ENCODE assay signal across 11 mouse cellular contexts in the genomic region with DNA sequence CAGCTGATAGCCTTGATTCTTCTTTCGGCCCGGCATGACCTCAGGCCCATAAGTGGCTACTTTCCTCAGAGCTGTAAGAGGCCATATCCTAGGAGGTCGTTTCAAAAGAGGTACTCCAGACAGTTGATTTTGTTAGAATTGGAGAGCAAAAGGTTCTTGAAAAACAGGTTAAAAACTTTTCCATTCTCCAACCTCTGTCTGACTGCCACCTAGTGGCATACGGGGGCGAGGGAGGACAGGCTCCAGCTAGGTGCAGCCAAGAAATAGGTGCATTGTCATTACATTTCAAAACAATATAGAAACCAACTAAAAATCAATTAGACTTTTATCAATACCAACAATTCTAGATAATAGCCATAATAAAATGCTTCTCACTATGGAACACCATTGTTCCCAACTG.
DNase-seq lines count a peak whose midpoint lies in the region; ATAC-seq lines count a peak whose summit lies in the region.
"Had no signal": no experiment of that assay in that cellular context is flagged by ENCODE, and none has a peak within 500 bp of the region (broad histone marks: within the 10 kb centered on the region; RNA-seq: fewer than 3 reads in every experiment).

No protein-coding gene starts in this region.

- DNase-seq in adrenal gland, postnatal 25 days, result peak; percentile 7
- DNase-seq in adrenal gland, adult 8-10 months, result no peak
- peak; percentile 7 for DNase-seq in kidney, adult 9 months
- DNase-seq in 416B (ENCODE audit: low read depth), result peak; percentile 1
- DNase-seq in kidney, postnatal 10 days, result peak; percentile 18
- no peak for DNase-seq in thymus, postnatal 14 days
- DNase-seq in MN1 (ENCODE audit: low spot score), result no peak

- WGBS in kidney, embryonic 15.5 days, result 48% methylated on average over 5 of the region's 5 CpGs

- no peaks in the 10 kb centered on the region for H3K36me3 ChIP-seq in kidney, embryonic 15.5 days
- H3K36me3 ChIP-seq: hindbrain, embryonic 15.5 days; neural tube, embryonic 12.5 days had no signal

- H3K9me3 ChIP-seq in kidney, embryonic 15.5 days (replicated peaks), result no peaks in the 10 kb centered on the region
- H3K9me3 ChIP-seq: hindbrain, embryonic 15.5 days; neural tube, embryonic 12.5 days had no signal

- H3K4me3 ChIP-seq in kidney, embryonic 15.5 days (replicated peaks), result no peak overlapping the region
- H3K4me3 ChIP-seq: hindbrain, embryonic 15.5 days; neural tube, embryonic 12.5 days had no signal

- ATAC-seq in kidney, embryonic 15.5 days (replicated peaks; ENCODE audit: low FRiP score), result no peak
- ATAC-seq: forebrain, embryonic 16.5 days had no signal

- no peak overlapping the region for H3K27ac ChIP-seq in kidney, embryonic 15.5 days
- H3K27ac ChIP-seq: hindbrain, embryonic 15.5 days; neural tube, embryonic 12.5 days had no signal

- no peak overlapping the region for H3K9ac ChIP-seq in kidney, embryonic 15.5 days
- H3K9ac ChIP-seq: hindbrain, embryonic 15.5 days; neural tube, embryonic 12.5 days had no signal

- no peak overlapping the region for H3K4me2 ChIP-seq in kidney, embryonic 15.5 days
- H3K4me2 ChIP-seq: hindbrain, embryonic 15.5 days; neural tube, embryonic 12.5 days had no signal

- H3K4me1 ChIP-seq in kidney, embryonic 15.5 days, result no peaks in the 10 kb centered on the region
- H3K4me1 ChIP-seq: hindbrain, embryonic 15.5 days; neural tube, embryonic 12.5 days had no signal

- peaks cover 7% of the 10 kb centered on the region; the same call in 1 of the 2 replicates for H3K27me3 ChIP-seq in kidney, embryonic 15.5 days
- H3K27me3 ChIP-seq: hindbrain, embryonic 15.5 days; neural tube, embryonic 12.5 days had no signal

Comparison
In these comparisons a context has a peak if more than half of its experiments do, and no peak if none do; other contexts are left out.
1. DNase-seq: peak in adrenal gland, postnatal 25 days (single experiment), kidney, adult 9 months (single experiment), 416B (single experiment) and kidney, postnatal 10 days (single experiment); none in adrenal gland, adult 8-10 months (single experiment), thymus, postnatal 14 days (single experiment) and MN1 (single experiment).